Mouse (Mus musculus): ENCODE results near the gene Ist1.

GRCm38 (mm10) chr8:109707921-109708320 is 14.9 kb upstream of the Ist1 start:
- no peak for TF ChIP-seq CTCF (conservative IDR thresholded peaks at IDR 0.05; ENCODE audit: low read length)
- TF ChIP-seq POU5F1 (IDR thresholded peaks at IDR 0.05; ENCODE audit: borderline replicate concordance, low read length) = no peak

Data from E14TG2a.4 (cell line).